Mouse (Mus musculus): ENCODE data around the gene Dtx3l. TPM values are rescaled to one million over a fixed set of nuclear protein-coding genes. Genes with fewer than 3 reads are reported as not detected.

Dtx3l gene
- polyA plus RNA-seq, 1 experiment from 2014 or later: 3.2 TPM

DNA sequence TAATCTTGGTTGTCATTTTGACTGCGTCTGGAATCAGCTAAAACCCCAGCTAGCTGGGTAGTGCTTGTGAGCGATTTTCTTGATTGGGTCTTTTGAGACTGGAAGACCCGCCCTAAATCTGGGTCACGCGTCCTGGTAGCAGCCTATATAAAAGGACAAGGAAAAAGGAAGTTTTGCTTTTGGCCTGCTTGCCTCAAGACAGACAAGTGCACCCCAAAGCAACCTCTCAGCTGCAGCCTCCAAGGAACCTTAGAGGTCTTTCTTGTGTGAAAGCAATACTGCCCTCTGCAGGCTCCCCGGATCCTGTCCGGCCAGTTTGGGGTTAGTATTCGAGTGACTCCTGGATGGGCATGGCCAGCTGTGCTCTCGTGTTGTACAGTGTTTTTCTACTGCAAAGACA lies 739 bp upstream of the Dtx3l start:
- Histone ChIP-seq H3K27me3 (ENCODE audit: control insufficient read depth, insufficient read depth, low read length) (no peaks in the 10 kb centered on the region), H3K4me1 (ENCODE audit: control insufficient read depth, insufficient read depth, low read length) (no peaks in the 10 kb centered on the region), H3K36me3 (ENCODE audit: control insufficient read depth, insufficient read depth, low read length) (no peaks in the 10 kb centered on the region), H3K4me3 (ENCODE audit: low read length) (peak overlapping the region; percentile 58), H3K9me3 (ENCODE audit: control insufficient read depth, low read length) (no peaks in the 10 kb centered on the region), H3K4me2 (replicated peaks; ENCODE audit: low read depth, low read length) (peak overlapping the region; percentile 86), H3K27ac (ENCODE audit: low read depth, low read length) (no peak overlapping the region), H3K9ac (ENCODE audit: low read depth, low read length) (no peak overlapping the region)
- ATAC-seq (ENCODE audit: low FRiP score, low TSS enrichment): peak; percentile 58; the same call in 1 of the 2 replicates
- 17% methylated on average over 9 of the region's 9 CpGs for WGBS

DNA sequence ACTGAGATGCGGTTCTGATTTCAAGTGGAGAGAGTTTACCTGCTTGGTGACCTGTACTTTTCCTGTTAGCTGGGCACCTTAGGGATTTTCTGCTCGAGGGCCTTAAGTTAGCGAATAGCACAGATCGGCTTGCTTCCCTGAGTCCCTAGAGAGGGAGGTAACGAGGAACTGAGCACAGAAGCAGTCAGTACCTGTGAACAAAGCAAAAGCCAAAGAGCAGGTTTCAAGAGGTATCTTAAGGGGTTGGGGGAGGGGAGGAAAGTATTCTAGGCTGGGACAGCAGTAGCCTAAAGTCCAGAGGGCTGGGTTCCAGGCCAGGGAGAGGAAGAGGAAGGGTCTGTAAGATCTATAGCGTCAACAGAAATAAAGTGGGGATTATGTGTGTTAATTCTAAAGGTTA lies 310 bp upstream of the Dtx3l start:
- Histone ChIP-seq H3K9me3 (ENCODE audit: control insufficient read depth, low read length) (no peaks in the 10 kb centered on the region), H3K36me3 (ENCODE audit: control insufficient read depth, insufficient read depth, low read length) (no peaks in the 10 kb centered on the region), H3K9ac (ENCODE audit: low read depth, low read length) (peak overlapping the region; percentile 65), H3K27ac (ENCODE audit: low read depth, low read length) (no peak overlapping the region), H3K4me2 (replicated peaks; ENCODE audit: low read depth, low read length) (peak overlapping the region; percentile 86), H3K27me3 (ENCODE audit: control insufficient read depth, insufficient read depth, low read length) (no peaks in the 10 kb centered on the region), H3K4me1 (ENCODE audit: control insufficient read depth, insufficient read depth, low read length) (no peaks in the 10 kb centered on the region), H3K4me3 (ENCODE audit: low read length) (peak overlapping the region; percentile 58)
- WGBS: 7% methylated on average over 6 of the region's 6 CpGs
- ATAC-seq (ENCODE audit: low FRiP score, low TSS enrichment): no peak

DNA sequence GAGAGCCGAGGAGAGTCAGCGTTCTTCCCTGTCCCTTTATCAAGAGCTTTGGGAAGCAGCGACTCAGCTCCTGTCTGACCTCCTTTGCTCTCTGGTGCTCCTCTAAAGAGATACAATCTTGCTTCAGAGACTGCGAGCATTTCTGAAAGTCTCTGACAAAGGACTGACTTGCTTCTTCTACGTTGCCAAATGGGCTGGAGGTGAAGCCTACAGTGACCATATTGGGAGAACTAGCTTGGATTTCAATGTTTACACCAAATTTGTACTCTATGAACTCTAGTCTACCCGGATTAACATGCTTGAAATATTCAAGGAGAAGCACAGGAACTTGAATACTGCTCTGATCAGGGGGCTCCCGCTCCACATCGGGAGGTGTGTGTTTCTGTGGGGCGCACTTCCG lies 5.8 kb downstream of the Dtx3l start:
- Histone ChIP-seq H3K27me3 (ENCODE audit: control insufficient read depth, insufficient read depth, low read length) (no peaks in the 10 kb centered on the region), H3K9me3 (ENCODE audit: control insufficient read depth, low read length) (no peaks in the 10 kb centered on the region), H3K9ac (ENCODE audit: low read depth, low read length) (no peak overlapping the region), H3K4me1 (ENCODE audit: control insufficient read depth, insufficient read depth, low read length) (no peaks in the 10 kb centered on the region), H3K36me3 (ENCODE audit: control insufficient read depth, insufficient read depth, low read length) (no peaks in the 10 kb centered on the region), H3K4me2 (replicated peaks; ENCODE audit: low read depth, low read length) (no peak overlapping the region), H3K4me3 (ENCODE audit: low read length) (no peak overlapping the region), H3K27ac (ENCODE audit: low read depth, low read length) (no peak overlapping the region)
- no peak for ATAC-seq (ENCODE audit: low FRiP score, low TSS enrichment)
- 88% methylated on average over 10 of the region's 10 CpGs for WGBS

DNA sequence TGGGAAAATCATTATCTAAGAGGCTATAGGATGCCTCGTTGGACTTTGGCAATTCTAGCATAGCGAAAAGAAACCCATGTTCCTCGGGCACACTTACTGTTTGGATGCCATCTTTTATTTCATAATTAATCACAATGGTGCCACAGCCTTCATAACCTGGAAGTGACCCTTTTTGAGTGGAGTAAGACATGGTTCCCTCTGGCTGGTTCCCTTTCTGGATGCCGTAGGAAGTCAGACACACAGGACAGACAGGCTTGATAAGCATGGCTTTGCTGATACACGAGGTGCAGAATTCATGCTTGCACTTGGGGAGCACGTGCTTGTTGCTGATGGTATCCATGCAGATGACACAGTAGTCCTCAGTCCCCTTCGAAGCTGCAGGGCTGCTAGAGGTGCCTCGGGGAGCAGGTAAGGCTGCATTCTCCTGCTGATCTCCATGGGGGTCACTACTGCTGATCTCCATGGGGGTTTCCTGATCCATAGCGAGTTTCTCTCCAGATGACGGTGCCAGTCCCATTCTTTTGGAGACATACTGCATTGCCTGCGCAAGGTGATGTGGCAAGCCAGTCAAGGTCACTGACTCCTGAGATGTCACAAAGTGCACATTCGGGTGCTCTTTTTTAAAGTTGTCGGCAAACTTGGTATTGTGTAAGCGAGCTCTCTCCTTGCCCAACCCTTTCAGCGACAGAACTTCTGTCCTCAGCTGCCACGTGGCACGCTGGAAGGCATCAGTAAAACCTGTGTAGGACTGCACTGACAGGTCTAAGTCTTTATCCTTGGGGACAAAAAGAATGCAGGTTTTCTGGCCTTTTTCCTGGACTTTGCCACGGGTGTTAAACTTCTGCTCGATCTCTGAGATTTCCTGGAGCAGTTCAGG lies 6.5 kb downstream of the Dtx3l start:
- H3K36me3 ChIP-seq (ENCODE audit: control insufficient read depth, insufficient read depth, low read length): no peaks in the 10 kb centered on the region
- H3K4me2 ChIP-seq (replicated peaks; ENCODE audit: low read depth, low read length): no peak overlapping the region
- H3K4me1 ChIP-seq (ENCODE audit: control insufficient read depth, insufficient read depth, low read length): no peaks in the 10 kb centered on the region
- H3K27me3 ChIP-seq (ENCODE audit: control insufficient read depth, insufficient read depth, low read length): no peaks in the 10 kb centered on the region
- no peak overlapping the region for H3K4me3 ChIP-seq (ENCODE audit: low read length)
- no peak overlapping the region for H3K9ac ChIP-seq (ENCODE audit: low read depth, low read length)
- 89% methylated on average over 19 of the region's 19 CpGs for WGBS
- no peaks in the 10 kb centered on the region for H3K9me3 ChIP-seq (ENCODE audit: control insufficient read depth, low read length)
- ATAC-seq (ENCODE audit: low FRiP score, low TSS enrichment): no peak
- no peak overlapping the region for H3K27ac ChIP-seq (ENCODE audit: low read depth, low read length)

DNA sequence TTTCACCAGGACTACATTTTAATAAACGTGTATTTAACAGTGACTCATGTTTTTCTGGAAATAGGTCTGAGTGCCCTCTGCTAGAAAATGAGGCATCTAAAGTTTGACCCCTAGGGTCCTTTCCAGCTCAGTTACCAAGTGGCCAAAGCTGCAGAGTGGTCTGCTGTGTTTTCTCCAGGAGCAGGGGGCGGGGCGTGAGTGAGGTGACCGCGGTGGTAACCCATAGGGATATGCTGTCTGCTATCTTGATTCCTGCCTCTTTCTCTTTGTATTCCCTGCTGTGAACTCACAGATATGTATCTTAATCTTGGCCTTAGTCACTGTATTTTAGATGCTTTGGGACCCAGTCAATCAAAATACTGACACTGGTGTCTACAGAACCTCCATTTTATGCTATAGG lies 14.6 kb downstream of the Dtx3l start:
- H3K27ac ChIP-seq (ENCODE audit: low read depth, low read length): no peak overlapping the region
- 90% methylated on average over 5 of the region's 5 CpGs for WGBS
- H3K4me3 ChIP-seq (ENCODE audit: low read length): no peak overlapping the region
- no peaks in the 10 kb centered on the region for H3K27me3 ChIP-seq (ENCODE audit: control insufficient read depth, insufficient read depth, low read length)
- H3K9ac ChIP-seq (ENCODE audit: low read depth, low read length): no peak overlapping the region
- ATAC-seq (ENCODE audit: low FRiP score, low TSS enrichment): no peak
- no peak overlapping the region for H3K4me2 ChIP-seq (replicated peaks; ENCODE audit: low read depth, low read length)
- H3K9me3 ChIP-seq (ENCODE audit: control insufficient read depth, low read length): no peaks in the 10 kb centered on the region
- H3K36me3 ChIP-seq (ENCODE audit: control insufficient read depth, insufficient read depth, low read length): no peaks in the 10 kb centered on the region
- H3K4me1 ChIP-seq (ENCODE audit: control insufficient read depth, insufficient read depth, low read length): no peaks in the 10 kb centered on the region

DNA sequence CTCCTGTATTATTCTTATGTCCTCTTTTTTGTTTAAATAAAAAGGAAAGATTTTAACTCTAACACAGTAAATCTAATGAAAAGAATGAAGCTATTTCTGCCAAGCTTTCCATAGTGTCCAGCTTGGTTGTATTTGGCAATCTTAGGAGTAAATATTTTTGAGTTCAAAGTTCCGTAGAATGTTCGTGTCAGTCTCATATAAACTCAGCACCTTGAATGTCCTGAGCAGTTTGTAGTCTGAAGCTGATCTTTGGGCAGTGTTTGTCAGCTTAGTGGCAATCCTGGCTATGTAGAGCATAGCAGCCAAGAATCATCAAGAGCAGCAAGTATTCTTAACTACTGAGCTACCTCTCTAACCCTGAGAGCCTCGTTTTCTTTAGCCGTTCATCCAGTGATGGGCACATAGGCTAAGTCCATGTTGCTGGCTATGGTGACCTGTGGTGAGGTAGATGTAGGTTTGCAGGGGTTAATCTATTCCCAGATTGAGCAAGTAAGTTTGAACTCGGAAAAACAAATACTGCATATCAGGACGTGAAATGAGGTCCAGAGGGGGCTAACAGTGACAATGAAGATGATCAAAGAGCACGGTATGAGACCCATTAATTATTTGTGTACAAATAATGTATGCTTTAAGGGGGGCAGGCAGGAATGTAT lies 15.3 kb downstream of the Dtx3l start:
- no peaks in the 10 kb centered on the region for H3K9me3 ChIP-seq (ENCODE audit: control insufficient read depth, low read length)
- H3K4me3 ChIP-seq (ENCODE audit: low read length): no peak overlapping the region
- no peak for ATAC-seq (ENCODE audit: low FRiP score, low TSS enrichment)
- no peak overlapping the region for H3K9ac ChIP-seq (ENCODE audit: low read depth, low read length)
- H3K4me2 ChIP-seq (replicated peaks; ENCODE audit: low read depth, low read length): no peak overlapping the region
- no peak overlapping the region for H3K27ac ChIP-seq (ENCODE audit: low read depth, low read length)
- WGBS: 87% methylated on average over 7 of the region's 7 CpGs
- H3K4me1 ChIP-seq (ENCODE audit: control insufficient read depth, insufficient read depth, low read length): no peaks in the 10 kb centered on the region
- no peaks in the 10 kb centered on the region for H3K27me3 ChIP-seq (ENCODE audit: control insufficient read depth, insufficient read depth, low read length)
- H3K36me3 ChIP-seq (ENCODE audit: control insufficient read depth, insufficient read depth, low read length): no peaks in the 10 kb centered on the region

DNA sequence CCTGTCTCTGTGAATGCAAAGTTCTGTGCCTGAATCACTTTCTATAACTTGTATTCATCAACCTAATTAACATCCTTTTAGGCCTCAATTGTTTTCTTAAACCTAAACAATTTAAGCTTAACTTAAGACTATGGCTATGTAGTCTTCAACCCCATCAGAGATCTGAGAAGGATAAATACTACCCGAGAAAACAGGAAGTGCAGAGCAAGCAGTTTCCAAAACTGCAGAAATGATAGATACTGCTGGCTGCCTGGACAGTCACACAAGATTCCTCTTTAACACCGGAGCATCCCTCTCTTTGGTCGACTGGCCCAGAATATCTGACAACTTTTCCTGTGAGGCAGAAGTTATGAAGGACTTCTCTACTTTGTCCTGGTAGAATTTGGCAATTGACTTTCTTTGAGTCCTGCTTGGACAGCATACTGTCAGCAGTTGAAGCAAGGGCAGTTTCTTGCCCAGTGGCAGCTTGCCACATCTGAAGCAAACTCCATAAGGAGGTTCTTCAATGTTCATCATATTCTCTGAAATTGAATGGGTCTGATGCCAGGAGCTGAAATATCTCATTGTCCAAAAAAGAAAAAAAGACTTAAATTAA lies 16.6 kb downstream of the Dtx3l start:
- Histone ChIP-seq H3K4me1 (ENCODE audit: control insufficient read depth, insufficient read depth, low read length) (no peaks in the 10 kb centered on the region), H3K4me3 (ENCODE audit: low read length) (no peak overlapping the region), H3K27me3 (ENCODE audit: control insufficient read depth, insufficient read depth, low read length) (no peaks in the 10 kb centered on the region), H3K9ac (ENCODE audit: low read depth, low read length) (no peak overlapping the region), H3K36me3 (ENCODE audit: control insufficient read depth, insufficient read depth, low read length) (no peaks in the 10 kb centered on the region), H3K4me2 (replicated peaks; ENCODE audit: low read depth, low read length) (no peak overlapping the region), H3K27ac (ENCODE audit: low read depth, low read length) (no peak overlapping the region), H3K9me3 (ENCODE audit: control insufficient read depth, low read length) (no peaks in the 10 kb centered on the region)
- WGBS: 80% methylated on average over 3 of the region's 3 CpGs
- no peak for ATAC-seq (ENCODE audit: low FRiP score, low TSS enrichment)

DNA sequence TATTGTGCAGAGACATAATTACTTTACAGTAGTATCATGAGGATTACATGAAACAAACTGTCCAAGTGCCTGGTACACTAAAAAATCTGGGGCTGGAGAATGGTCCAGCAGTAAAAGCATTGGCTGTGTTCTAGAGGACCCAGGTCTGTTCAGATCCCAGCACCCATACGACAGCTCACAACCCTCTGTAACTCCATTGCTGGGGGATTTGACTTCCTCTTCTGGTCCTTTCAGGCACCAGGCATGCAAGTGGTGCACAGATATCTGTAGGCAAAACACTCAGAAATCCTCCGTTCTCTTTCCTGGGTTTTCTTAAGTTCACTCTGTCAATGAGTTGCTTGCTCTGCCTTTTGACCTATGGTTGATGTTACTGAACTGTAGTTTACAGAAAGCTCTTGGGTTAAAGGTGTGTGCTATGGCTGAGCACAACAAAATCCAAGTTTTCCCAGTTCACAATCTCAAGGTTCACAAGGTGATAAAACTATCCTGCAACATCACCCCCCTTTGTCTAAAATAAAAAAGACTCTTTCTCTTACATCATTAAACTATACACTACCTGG lies 17.2 kb downstream of the Dtx3l start:
- no peak overlapping the region for H3K27ac ChIP-seq (ENCODE audit: low read depth, low read length)
- H3K4me2 ChIP-seq (replicated peaks; ENCODE audit: low read depth, low read length): no peak overlapping the region
- H3K9me3 ChIP-seq (ENCODE audit: control insufficient read depth, low read length): no peaks in the 10 kb centered on the region
- no peaks in the 10 kb centered on the region for H3K36me3 ChIP-seq (ENCODE audit: control insufficient read depth, insufficient read depth, low read length)
- no peak overlapping the region for H3K4me3 ChIP-seq (ENCODE audit: low read length)
- WGBS: 87% methylated on average over 2 of the region's 2 CpGs
- no peaks in the 10 kb centered on the region for H3K27me3 ChIP-seq (ENCODE audit: control insufficient read depth, insufficient read depth, low read length)
- no peak for ATAC-seq (ENCODE audit: low FRiP score, low TSS enrichment)
- H3K4me1 ChIP-seq (ENCODE audit: control insufficient read depth, insufficient read depth, low read length): no peaks in the 10 kb centered on the region
- H3K9ac ChIP-seq (ENCODE audit: low read depth, low read length): no peak overlapping the region
